In genomic region chr11:70608381-70609066, GRCm38 (mm10) we compare ENCODE assay signal across 10 mouse cellular contexts. TPM values are rescaled to one million over a fixed set of nuclear protein-coding genes. Genes with fewer than 3 reads are reported as not detected.
DNase-seq lines count a peak whose midpoint lies in the region; ATAC-seq and TF ChIP-seq lines count a peak whose summit lies in the region.
"Had no signal": no experiment of that assay in that cellular context is flagged by ENCODE, and none has a peak within 500 bp of the region (broad histone marks: within the 10 kb centered on the region; RNA-seq: fewer than 3 reads in every experiment).

No protein-coding gene starts in this region.

- TF ChIP-seq EP300 in lung, postnatal 0 days (IDR thresholded peaks at IDR 0.05): no peak

- ATAC-seq in lung, postnatal 0 days: no peak

- no peaks in the 10 kb centered on the region for H3K9me3 ChIP-seq in embryonic facial prominence, embryonic 10.5 days
- no peaks in the 10 kb centered on the region for H3K9me3 ChIP-seq in lung, postnatal 0 days (ENCODE audit: low read length)
- H3K9me3 ChIP-seq: heart, embryonic 13.5 days had no signal

- H3K27me3 ChIP-seq in C2C12 (ENCODE audit: control insufficient read depth, insufficient read depth, insufficient read length): no peaks in the 10 kb centered on the region
- no peaks in the 10 kb centered on the region for H3K27me3 ChIP-seq in embryonic facial prominence, embryonic 10.5 days (replicated peaks; ENCODE audit: low read depth, poor library complexity, severe bottlenecking)
- no peaks in the 10 kb centered on the region for H3K27me3 ChIP-seq in lung, postnatal 0 days (replicated peaks; ENCODE audit: insufficient read depth, low read length)
- H3K27me3 ChIP-seq: heart, embryonic 13.5 days had no signal

- no peaks in the 10 kb centered on the region for H3K79me3 ChIP-seq in C2C12 (ENCODE audit: low read depth)

- no peak overlapping the region for H3K27ac ChIP-seq in embryonic facial prominence, embryonic 10.5 days (replicated peaks)
- no peak overlapping the region for H3K27ac ChIP-seq in lung, postnatal 0 days (ENCODE audit: low read length)
- H3K27ac ChIP-seq: heart, embryonic 13.5 days had no signal

- H3ac ChIP-seq in C2C12 (ENCODE audit: control insufficient read depth, insufficient read length, low read depth): no peak overlapping the region

- TF ChIP-seq CTCF in C2C12 (IDR thresholded peaks at IDR 0.05; ENCODE audit: control insufficient read depth, insufficient read depth, insufficient read length): peak; percentile 32
- peak; percentile 62 for TF ChIP-seq CTCF in lung, postnatal 0 days (IDR thresholded peaks at IDR 0.05)

- H3K4me3 ChIP-seq in C2C12 (ENCODE audit: insufficient read depth, poor library complexity, severe bottlenecking): no peak overlapping the region
- H3K4me3 ChIP-seq in embryonic facial prominence, embryonic 10.5 days: no peak overlapping the region
- no peak overlapping the region for H3K4me3 ChIP-seq in lung, postnatal 0 days (ENCODE audit: low read depth, low read length)
- H3K4me3 ChIP-seq: heart, embryonic 13.5 days; myocyte had no signal

- DNase-seq in gastrocnemius, postnatal 10 days: peak; percentile 51
- no peak for DNase-seq in gastrocnemius, postnatal 25 days
- DNase-seq in embryonic facial prominence, embryonic 10.5 days (ENCODE audit: low spot score): peak; percentile 34
- peak; percentile 23 for DNase-seq in lung, postnatal 0 days (ENCODE audit: low spot score)
- no peak for DNase-seq in frontal cortex, postnatal 10 days (ENCODE audit: low spot score in 2 of 2)
- DNase-seq in layer of hippocampus, postnatal 36 days: no peak
- no peak for DNase-seq in gastrocnemius, adult 18-20 months (ENCODE audit: low spot score)

- H3K79me2 ChIP-seq in C2C12 (ENCODE audit: control insufficient read depth, insufficient read depth): no peaks in the 10 kb centered on the region

- H3K4me2 ChIP-seq in lung, postnatal 0 days (replicated peaks; ENCODE audit: low read depth, low read length): no peak overlapping the region
- H3K4me2 ChIP-seq: heart, embryonic 13.5 days had no signal

- H3K4me1 ChIP-seq in embryonic facial prominence, embryonic 10.5 days: no peaks in the 10 kb centered on the region
- no peaks in the 10 kb centered on the region for H3K4me1 ChIP-seq in lung, postnatal 0 days (ENCODE audit: insufficient read depth, low read depth, low read length)
- H3K4me1 ChIP-seq: heart, embryonic 13.5 days had no signal

- H3K36me3 ChIP-seq in C2C12 (ENCODE audit: control insufficient read depth, insufficient read depth): peaks cover 91% of the 10 kb centered on the region
- peaks cover 100% of the 10 kb centered on the region for H3K36me3 ChIP-seq in embryonic facial prominence, embryonic 10.5 days (replicated peaks)
- H3K36me3 ChIP-seq in lung, postnatal 0 days (ENCODE audit: insufficient read depth, low read length): peaks cover 34% of the 10 kb centered on the region; the same call in 1 of the 2 replicates

- no peak overlapping the region for H3K9ac ChIP-seq in lung, postnatal 0 days (replicated peaks; ENCODE audit: low read depth)
- H3K9ac ChIP-seq: heart, embryonic 13.5 days had no signal

- 89% methylated on average over 26 of the region's 26 CpGs for WGBS in embryonic facial prominence, embryonic 10.5 days
- WGBS in lung, postnatal 0 days: 89% methylated on average over 25 of the region's 26 CpGs

TF ChIP-seq in C2C12, 6 proteins besides CTCF, POLR2A, EP300 and RAD21:
- no peak for TF ChIP-seq USF1 (IDR thresholded peaks at IDR 0.05; ENCODE audit: low read depth)
- TF ChIP-seq MYOG (IDR thresholded peaks at IDR 0.05; ENCODE audit: control insufficient read depth, extremely low read depth, insufficient read length): no peak
- TF ChIP-seq CEBPB (IDR thresholded peaks at IDR 0.05; ENCODE audit: low read depth): no peak
- no peak for TF ChIP-seq MAX (IDR thresholded peaks at IDR 0.05)
- TF ChIP-seq MYOD1 (IDR thresholded peaks at IDR 0.05; ENCODE audit: control insufficient read depth, insufficient read length, low read depth): no peak
- no peak for TF ChIP-seq FOSL1 (IDR thresholded peaks at IDR 0.05; ENCODE audit: insufficient read depth, low read length, poor library complexity, severe bottlenecking)

RNA-seq across cellular contexts. Expression of gene 4930544D05Rik, which starts 7.1 kb away (rescaled TPM):
- total RNA-seq in gastrocnemius, postnatal 10 days (2021): not detected
- total RNA-seq in gastrocnemius, postnatal 25 days (2021): not detected
- polyA plus RNA-seq in C2C12 (2012; fragmentation: generic; extraction: Trizol): not detected
- not detected in 2 replicates for polyA plus RNA-seq in embryonic facial prominence, embryonic 10.5 days (2016; fragmentation: Nextera tagmentation; extraction: Ambion mirVana)
- polyA plus RNA-seq in lung, postnatal 0 days (2015; fragmentation: Nextera tagmentation; extraction: Ambion mirVana): not detected in 2 replicates
- total RNA-seq in layer of hippocampus, postnatal 36 days (2021): 1 to 10 TPM; 1.2 to 1.7 TPM
- not detected for total RNA-seq in gastrocnemius, adult 18-20 months (2021)
- polyA plus RNA-seq: heart, embryonic 13.5 days had no signal

RNA-seq across cellular contexts. Expression of gene Chrne, which starts 10.5 kb away (rescaled TPM):
- total RNA-seq in gastrocnemius, postnatal 10 days (2021): 10 to 100 TPM; 30.7 to 35.0 TPM
- 10 to 100 TPM; 22.6 to 24.7 TPM for total RNA-seq in gastrocnemius, postnatal 25 days (2021)
- polyA plus RNA-seq in C2C12 (2012; fragmentation: generic; extraction: Trizol): 0.08 TPM
- polyA plus RNA-seq in embryonic facial prominence, embryonic 10.5 days (2016; fragmentation: Nextera tagmentation; extraction: Ambion mirVana): not detected in 2 replicates
- polyA plus RNA-seq in lung, postnatal 0 days (2015; fragmentation: Nextera tagmentation; extraction: Ambion mirVana): not detected in 2 replicates
- total RNA-seq in layer of hippocampus, postnatal 36 days (2021): not detected
- total RNA-seq in gastrocnemius, adult 18-20 months (2021): 10 to 100 TPM; 14.7 to 20.6 TPM
- polyA plus RNA-seq: heart, embryonic 13.5 days had no signal

RNA-seq across cellular contexts. Expression of gene Gp1ba, which starts 30.4 kb away (rescaled TPM):
- total RNA-seq in gastrocnemius, postnatal 10 days (2021): under 1 TPM; 0.12 to 0.29 TPM
- total RNA-seq in gastrocnemius, postnatal 25 days (2021): not detected
- polyA plus RNA-seq in C2C12 (2012; fragmentation: generic; extraction: Trizol): 0.13 TPM
- 0.26 and 0.76 TPM in 2 replicates for polyA plus RNA-seq in embryonic facial prominence, embryonic 10.5 days (2016; fragmentation: Nextera tagmentation; extraction: Ambion mirVana)
- 0.55 and 0.66 TPM in 2 replicates for polyA plus RNA-seq in lung, postnatal 0 days (2015; fragmentation: Nextera tagmentation; extraction: Ambion mirVana)
- not detected for total RNA-seq in layer of hippocampus, postnatal 36 days (2021)
- under 1 TPM in 1 of 2 experiments, not detected in 1; 0.09 TPM for total RNA-seq in gastrocnemius, adult 18-20 months (2021)

RNA-seq across cellular contexts. Expression of gene Rnf167, which starts 38.5 kb away (rescaled TPM):
- total RNA-seq in gastrocnemius, postnatal 10 days (2021): 10 to 100 TPM; 41.9 to 43.7 TPM
- total RNA-seq in gastrocnemius, postnatal 25 days (2021): 10 to 100 TPM; 29.5 to 32.6 TPM
- 9.0 TPM for polyA plus RNA-seq in C2C12 (2012; fragmentation: generic; extraction: Trizol)
- polyA plus RNA-seq in embryonic facial prominence, embryonic 10.5 days (2016; fragmentation: Nextera tagmentation; extraction: Ambion mirVana): 89.7 and 91.9 TPM in 2 replicates
- 112 and 119 TPM in 2 replicates for polyA plus RNA-seq in lung, postnatal 0 days (2015; fragmentation: Nextera tagmentation; extraction: Ambion mirVana)
- total RNA-seq in layer of hippocampus, postnatal 36 days (2021): 10 to 100 TPM; 85.6 to 88.0 TPM
- 10 to 100 TPM; 35.3 to 37.2 TPM for total RNA-seq in gastrocnemius, adult 18-20 months (2021)

RNA-seq across cellular contexts. Expression of gene Slc25a11, which starts 38.8 kb away (rescaled TPM):
- 100 to 1,000 TPM; 252 to 283 TPM for total RNA-seq in gastrocnemius, postnatal 10 days (2021)
- total RNA-seq in gastrocnemius, postnatal 25 days (2021): 100 to 1,000 TPM; 307 to 310 TPM
- polyA plus RNA-seq in C2C12 (2012; fragmentation: generic; extraction: Trizol): 136 TPM
- polyA plus RNA-seq in embryonic facial prominence, embryonic 10.5 days (2016; fragmentation: Nextera tagmentation; extraction: Ambion mirVana): 135 and 137 TPM in 2 replicates
- polyA plus RNA-seq in lung, postnatal 0 days (2015; fragmentation: Nextera tagmentation; extraction: Ambion mirVana): 118 and 121 TPM in 2 replicates
- total RNA-seq in layer of hippocampus, postnatal 36 days (2021): 100 to 1,000 TPM; 115 to 119 TPM
- total RNA-seq in gastrocnemius, adult 18-20 months (2021): 100 to 1,000 TPM; 292 to 304 TPM

Comparison
In these comparisons a context has a peak if more than half of its experiments do, and no peak if none do; other contexts are left out.
1. DNase-seq: peak in gastrocnemius, postnatal 10 days (single experiment), embryonic facial prominence, embryonic 10.5 days (single experiment) and lung, postnatal 0 days (single experiment); none in gastrocnemius, postnatal 25 days (single experiment), frontal cortex, postnatal 10 days (0 of 2), layer of hippocampus, postnatal 36 days (0 of 2) and gastrocnemius, adult 18-20 months (single experiment).
2. RNA of gene Chrne, which starts 10.5 kb away (total RNA-seq): 30.7 to 35.0 TPM in gastrocnemius, postnatal 10 days, 22.6 to 24.7 TPM in gastrocnemius, postnatal 25 days and 14.7 to 20.6 TPM in gastrocnemius, adult 18-20 months; not detected in layer of hippocampus, postnatal 36 days; every median in the first group is over 10 times any median in the second.